Mouse (Mus musculus) hindbrain, postnatal 0 days (tissue): ENCODE results near the gene Casc3. TPM values are rescaled to one million over a fixed set of nuclear protein-coding genes. Genes with fewer than 3 reads are reported as not detected.
A peak's percentile ranks its signal among the peaks of the same experiment; 100 is the strongest.

Experiments used
- ATAC-seq: fragments of 200-750 bp; cut with Nextera tagmentation; 2 replicates; pipeline ENCODE4 v1.8.0; 2017; ENCODE audit warnings: mild to moderate bottlenecking, moderate TSS enrichment, moderate library complexity
- DNase-seq: peaks from one replicate; pipeline ENCODE4 v3.0.0-alpha.2; 2015; ENCODE audit warnings: low spot score
- H3K27ac ChIP-seq: fragments of 300-500 bp; sonication (generic); 2 replicates; pipeline ENCODE4 v1.5.1; 2014; ENCODE audit warnings: mild to moderate bottlenecking
- H3K27me3 ChIP-seq: fragments of 300-500 bp; sonication (generic); 2 replicates; pipeline ENCODE4 v1.6.1; 2014; ENCODE audit warnings: low read length, mixed read lengths; ENCODE audit not compliant: insufficient read depth
- H3K36me3 ChIP-seq: fragments of 300-500 bp; sonication (generic); 2 replicates; pipeline ENCODE4 v1.6.1; 2014; ENCODE audit warnings: low read length, mixed read lengths; ENCODE audit not compliant: insufficient read depth
- H3K4me1 ChIP-seq: fragments of 300-500 bp; sonication (generic); 2 replicates; pipeline ENCODE4 v1.6.1; 2014; ENCODE audit warnings: antibody characterized with exemption, low read length, mixed read lengths; ENCODE audit not compliant: insufficient read depth
- H3K4me2 ChIP-seq: fragments of 300-500 bp; sonication (generic); 2 replicates; pipeline ENCODE4 v1.6.1; 2014; ENCODE audit warnings: low read depth, mild to moderate bottlenecking, low read length, moderate library complexity, mixed read lengths
- H3K4me3 ChIP-seq: fragments of 300-500 bp; sonication (generic); 2 replicates; pipeline ENCODE4 v1.5.1; 2014; ENCODE audit warnings: low read length
- H3K9ac ChIP-seq: fragments of 300-500 bp; sonication (generic); replicated peaks from 2 replicates; pipeline ENCODE4 v1.6.1; 2014; ENCODE audit warnings: mild to moderate bottlenecking, low read length, moderate library complexity, mixed read lengths
- H3K9me3 ChIP-seq: fragments of 300-500 bp; sonication (generic); 2 replicates; pipeline ENCODE4 v1.6.1; 2016; ENCODE audit warnings: low read length, mixed read lengths
- CTCF ChIP-seq: IDR thresholded peaks from 2 replicates; pipeline ENCODE4 v1.5.1; 2016; ENCODE audit warnings: antibody characterized with exemption, control low read depth, low read depth
- WGBS: fragments of 180-500 bp; shearing (Covaris S2); extraction: QIAGEN DNeasy Blood & Tissue Kit; methylation state at CpG from one replicate; pipeline ENCODE4 v1.1.7; 2014; 5-methylcytosine and 5-hydroxymethylcytosine counted together
- polyA plus RNA-seq: library from polyadenylated mRNA; unstranded; fragments of >200 nt; fragmentation: Nextera tagmentation; extraction: Ambion mirVana; gene quantifications from 2 replicates; pipeline ENCODE4 v1.2.1, GENCODE M21; 2015
- total RNA-seq: library from RNA; depleted of rRNA; stranded (reverse); fragments of >200 nt; gene quantifications from 2 replicates; pipeline ENCODE4 v1.2.3, GENCODE M21; 2014

The Casc3 gene
- total and polyA plus RNA-seq, 2 experiments from 2014 or later: 24.4 to 35.7 TPM

DNA sequence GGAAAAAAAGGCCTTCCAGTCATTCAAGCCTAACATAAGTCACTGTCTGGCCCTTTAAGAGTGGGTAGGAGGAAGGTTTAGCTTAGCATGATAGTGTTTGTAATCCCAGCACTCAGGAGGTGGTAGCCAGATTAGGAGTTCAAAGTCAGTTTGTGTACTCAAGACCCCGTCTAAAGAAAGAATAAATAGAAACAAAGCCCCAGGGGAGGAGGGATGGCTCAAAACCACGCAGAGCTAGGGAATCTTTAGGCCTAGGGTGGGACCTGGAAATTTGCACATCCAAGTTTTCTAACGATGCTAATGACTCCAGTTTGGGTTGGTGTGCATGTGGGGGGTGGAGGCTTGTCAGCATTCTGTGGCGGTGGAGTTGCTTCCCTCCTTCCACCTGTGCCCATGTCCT is 12.6 kb upstream of the Casc3 start:
- Histone ChIP-seq H3K27ac (no peak overlapping the region), H3K4me3 (no peak overlapping the region), H3K4me1 (0 out of 2 replicates have a peak, but pooled peaks cover 8% of the 10 kb centered on the region), H3K27me3 (no peaks in the 10 kb centered on the region), H3K4me2 (no peak overlapping the region), H3K9me3 (no peaks in the 10 kb centered on the region), H3K9ac (no peak overlapping the region), H3K36me3 (no peaks in the 10 kb centered on the region)
- DNase-seq: no peak
- ATAC-seq: no peak
- TF ChIP-seq CTCF: no peak
- WGBS: 12% methylated on average over 4 of the region's 4 CpGs

- Histone ChIP-seq H3K4me1 (peaks cover 22% of the 10 kb centered on the region; the same call in 1 of the 2 replicates), H3K9me3 (no peaks in the 10 kb centered on the region), H3K36me3 (peaks cover 4% of the 10 kb centered on the region; the same call in 1 of the 2 replicates), H3K9ac (peak overlapping the region; percentile 99), H3K27ac (peak overlapping the region; percentile 97), H3K4me3 (peak overlapping the region; percentile 98), H3K27me3 (no peaks in the 10 kb centered on the region), H3K4me2 (peak overlapping the region; percentile 96)
- under 1% methylated on average over 23 of the region's 30 CpGs for WGBS
- TF ChIP-seq CTCF: peak; percentile 56
- peak; percentile 76 for DNase-seq
- ATAC-seq: peak; percentile 71
Measured at GRCm38 (mm10) chr11:98794469-98795014, 10.2 kb upstream of the Casc3 start.

GRCm38 (mm10) chr11:98795015-98795713 is 9.5 kb upstream of the Casc3 start, which contains the start of gene Msl1:
TSS of gene Msl1 (plus strand) at chr11:98795516.
- ATAC-seq: peak; percentile 74
- Histone ChIP-seq H3K4me3 (peak within 1 kb of the TSS; percentile 98), H3K27me3 (no peaks in the 10 kb centered on the region), H3K4me1 (peaks cover 22% of the 10 kb centered on the region; the same call in 1 of the 2 replicates), H3K4me2 (peak within 1 kb of the TSS; percentile 96), H3K36me3 (peaks cover 7% of the 10 kb centered on the region; the same call in 1 of the 2 replicates), H3K27ac (peak within 1 kb of the TSS; percentile 97), H3K9me3 (no peaks in the 10 kb centered on the region), H3K9ac (peak within 1 kb of the TSS; percentile 99)
- 1% methylated on average over 47 of the region's 89 CpGs for WGBS
- TF ChIP-seq CTCF: no peak
- peak; percentile 91 for DNase-seq

DNA sequence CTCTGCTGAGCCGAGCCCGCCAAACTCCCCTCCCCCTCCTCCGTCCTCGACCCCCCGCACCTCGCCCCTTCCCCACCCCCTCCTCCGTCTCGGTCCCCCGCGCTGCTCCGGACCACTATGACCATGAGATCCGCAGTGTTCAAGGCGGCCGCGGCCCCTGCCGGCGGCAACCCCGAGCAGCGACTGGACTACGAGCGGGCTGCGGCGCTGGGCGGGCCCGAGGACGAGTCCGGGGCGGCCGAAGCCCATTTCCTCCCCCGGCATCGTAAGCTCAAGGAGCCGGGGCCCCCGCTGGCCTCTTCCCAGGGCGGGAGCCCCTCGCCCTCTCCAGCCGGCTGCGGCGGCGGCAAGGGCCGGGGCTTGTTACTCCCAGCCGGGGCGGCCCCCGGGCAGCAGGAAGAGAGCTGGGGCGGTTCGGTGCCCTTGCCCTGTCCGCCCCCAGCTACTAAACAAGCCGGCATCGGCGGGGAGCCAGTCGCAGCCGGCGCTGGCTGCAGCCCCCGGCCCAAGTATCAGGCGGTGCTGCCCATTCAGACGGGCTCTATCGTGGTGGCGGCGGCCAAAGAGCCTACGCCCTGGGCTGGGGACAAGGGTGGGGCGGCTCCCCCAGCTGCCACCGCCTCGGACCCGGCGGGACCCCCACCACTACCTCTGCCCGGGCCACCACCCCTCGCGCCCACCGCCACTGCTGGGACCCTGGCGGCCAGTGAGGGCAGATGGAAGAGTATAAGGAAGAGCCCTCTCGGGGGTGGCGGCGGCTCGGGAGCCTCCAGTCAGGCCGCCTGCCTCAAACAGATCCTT is 8.8 kb upstream of the Casc3 start:
- ATAC-seq (peak; percentile 41), DNase-seq (peak; percentile 70)
- peak overlapping the region; percentile 96 for H3K4me2 ChIP-seq
- H3K36me3 ChIP-seq: peaks cover 10% of the 10 kb centered on the region; the same call in 1 of the 2 replicates
- peak overlapping the region; percentile 98 for H3K4me3 ChIP-seq
- WGBS: under 1% methylated on average over 52 of the region's 74 CpGs
- no peak for TF ChIP-seq CTCF
- H3K9me3 ChIP-seq: no peaks in the 10 kb centered on the region
- H3K4me1 ChIP-seq: peaks cover 22% of the 10 kb centered on the region; the same call in 1 of the 2 replicates
- H3K27ac ChIP-seq: peak overlapping the region; percentile 97
- peak overlapping the region; percentile 99 for H3K9ac ChIP-seq
- H3K27me3 ChIP-seq: no peaks in the 10 kb centered on the region

DNA sequence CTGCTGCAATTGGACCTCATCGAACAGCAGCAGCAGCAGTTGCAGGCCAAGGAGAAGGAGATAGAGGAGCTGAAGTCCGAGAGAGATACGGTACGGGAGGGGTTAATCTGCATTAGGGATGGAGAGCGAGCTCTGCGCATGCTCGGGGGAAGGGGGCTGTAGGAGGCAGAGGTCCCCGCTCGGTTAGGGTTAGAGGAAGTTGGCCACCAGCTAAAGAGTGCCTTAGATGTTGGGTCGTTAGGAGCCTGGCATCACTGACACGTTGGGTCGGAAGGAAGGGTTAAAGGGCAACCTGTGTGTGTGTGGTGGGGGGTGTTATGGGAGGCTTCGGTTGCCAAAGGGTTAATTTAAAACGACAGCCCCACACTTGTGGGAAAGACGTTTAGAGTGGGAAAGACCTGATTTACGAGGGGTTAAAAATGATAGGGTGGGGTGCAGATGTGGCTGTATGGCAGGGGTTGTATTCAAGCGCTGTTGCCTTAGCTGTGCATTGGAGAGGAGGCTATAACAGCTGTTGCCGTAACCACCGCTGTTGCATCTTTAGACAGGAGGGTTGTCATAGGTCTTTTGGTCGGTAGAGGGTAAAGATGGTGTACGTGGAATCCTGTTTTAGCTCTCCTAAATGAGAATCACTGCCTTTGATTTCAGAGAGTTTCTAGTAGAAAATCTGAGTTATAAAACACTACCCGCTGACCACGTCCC is 8.0 kb upstream of the Casc3 start:
- Histone ChIP-seq H3K27ac (peak overlapping the region; percentile 97), H3K4me1 (peaks cover 22% of the 10 kb centered on the region; the same call in 1 of the 2 replicates), H3K36me3 (peaks cover 17% of the 10 kb centered on the region; the same call in 1 of the 2 replicates), H3K4me2 (peak overlapping the region; percentile 96), H3K9me3 (no peaks in the 10 kb centered on the region), H3K9ac (peak overlapping the region; percentile 99), H3K4me3 (peak overlapping the region; percentile 98), H3K27me3 (no peaks in the 10 kb centered on the region)
- 2% methylated on average over 23 of the region's 23 CpGs for WGBS
- peak; percentile 66 for ATAC-seq
- DNase-seq: peak; percentile 91
- peak; percentile 22; the same call in 1 of the 2 replicates for TF ChIP-seq CTCF

DNA sequence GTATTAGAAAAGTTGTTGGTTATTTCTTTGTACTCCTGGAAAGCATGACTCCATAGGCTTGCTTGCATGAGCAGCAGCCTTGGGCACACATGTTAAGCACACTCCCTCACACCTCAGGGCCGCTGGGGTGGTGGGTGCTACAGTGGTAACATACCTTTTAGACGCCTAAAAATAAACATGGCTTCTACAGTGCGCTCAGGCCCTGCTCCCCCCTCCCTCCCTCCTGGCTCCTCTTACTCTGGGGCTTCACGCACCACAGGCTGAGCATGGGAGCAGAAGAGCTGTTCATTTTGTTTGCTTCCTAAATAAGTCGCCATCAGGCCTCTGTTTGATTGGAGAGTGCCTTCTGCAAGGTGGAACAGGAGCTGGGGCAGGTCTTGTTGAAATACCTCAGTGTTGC is 7.4 kb upstream of the Casc3 start:
- Histone ChIP-seq H3K4me1 (peaks cover 22% of the 10 kb centered on the region; the same call in 1 of the 2 replicates), H3K4me3 (peak overlapping the region; percentile 98), H3K9ac (peak overlapping the region; percentile 99), H3K27me3 (no peaks in the 10 kb centered on the region), H3K4me2 (peak overlapping the region; percentile 96), H3K9me3 (no peaks in the 10 kb centered on the region), H3K27ac (peak overlapping the region; percentile 97; the same call in 1 of the 2 replicates), H3K36me3 (peaks cover 22% of the 10 kb centered on the region; the same call in 1 of the 2 replicates)
- 8% methylated on average over 5 of the region's 5 CpGs for WGBS
- no peak for TF ChIP-seq CTCF
- DNase-seq: no peak
- no peak for ATAC-seq
